Mouse (Mus musculus) MEL (cell line): ENCODE results near the gene Btbd8. TPM values are rescaled to one million over a fixed set of nuclear protein-coding genes. Genes with fewer than 3 reads are reported as not detected.

ENCODE experiments used
- DNase-seq: peaks from one replicate; pipeline ENCODE4 v3.0.0; 2011; ENCODE audit warnings: low read depth, low spot score
- H3K27ac ChIP-seq: 2 replicates; pipeline ENCODE4 v1.5.1; 2012; ENCODE audit warnings: low read depth, mild to moderate bottlenecking, control low read depth, low read length, moderate library complexity; ENCODE audit not compliant: control insufficient read depth
- H3K27me3 ChIP-seq, 2 experiments: fragments of 150-350 bp in 1 of 2; sonication (generic) in 1 of 2; 2 replicates each; pipeline ENCODE4 v1.6.1; 2012; ENCODE audit warnings: low read length in 2 of 2, mild to moderate bottlenecking in 2 of 2, improper control_type of control experiment in 1 of 2, moderate library complexity in 1 of 2; ENCODE audit not compliant: insufficient read depth in 2 of 2, control insufficient read depth in 1 of 2
- H3K36me3 ChIP-seq, 2 experiments: 2 replicates each; pipeline ENCODE4 v1.6.1; 2012 to 2014; ENCODE audit warnings: low read length in 2 of 2, improper control_type of control experiment in 1 of 2, inconsistent platforms in 1 of 2, mild to moderate bottlenecking in 1 of 2; ENCODE audit not compliant: insufficient read depth in 2 of 2, control insufficient read depth in 1 of 2
- H3K4me1 ChIP-seq, 2 experiments: fragments of 150-350 bp in 1 of 2; sonication (generic) in 1 of 2; 2 replicates each; pipeline ENCODE4 v1.6.1; 2012; ENCODE audit warnings: low read length in 2 of 2, improper control_type of control experiment in 1 of 2, mild to moderate bottlenecking in 1 of 2; ENCODE audit not compliant: insufficient read depth in 2 of 2, control insufficient read depth in 1 of 2
- H3K4me3 ChIP-seq, 2 experiments: fragments of 150-350 bp in 1 of 2; sonication (generic) in 1 of 2; 2 replicates each; pipeline ENCODE4 v1.5.1; 2012; ENCODE audit warnings: low read depth in 2 of 2, low read length in 2 of 2, mild to moderate bottlenecking in 2 of 2, moderate library complexity in 2 of 2, control low read depth in 1 of 2, improper control_type of control experiment in 1 of 2; ENCODE audit not compliant: control insufficient read depth in 1 of 2, insufficient read depth in 1 of 2
- H3K79me2 ChIP-seq: 2 replicates; pipeline ENCODE4 v1.6.1; 2012; ENCODE audit warnings: mild to moderate bottlenecking, low read length, moderate library complexity; ENCODE audit not compliant: control insufficient read depth, poor library complexity, insufficient read depth
- H3K9ac ChIP-seq: 2 replicates; pipeline ENCODE4 v1.6.1; 2012; ENCODE audit warnings: low read depth, mild to moderate bottlenecking, control low read depth, low read length, moderate library complexity; ENCODE audit not compliant: control insufficient read depth, poor library complexity, severe bottlenecking
- H3K9me3 ChIP-seq: fragments of 150-350 bp; sonication (generic); replicated peaks from 2 replicates; pipeline ENCODE4 v1.6.1; 2012; ENCODE audit warnings: mild to moderate bottlenecking, low read length, improper control_type of control experiment, moderate library complexity; ENCODE audit not compliant: insufficient read depth
- BHLHE40 ChIP-seq: IDR thresholded peaks from 2 replicates; pipeline ENCODE4 v1.6.1; 2012; ENCODE audit warnings: low read depth, mild to moderate bottlenecking, inconsistent platforms, low read length, improper control_type of control experiment, borderline replicate concordance
- CHD2 ChIP-seq: IDR thresholded peaks from 2 replicates; pipeline ENCODE4 v1.6.1; 2011; ENCODE audit warnings: low read length, improper control_type of control experiment
- E2F4 ChIP-seq: IDR thresholded peaks from 2 replicates; pipeline ENCODE4 v1.6.1; 2011; ENCODE audit warnings: low read depth, low read length, improper control_type of control experiment, borderline replicate concordance
- ELF1 ChIP-seq: IDR thresholded peaks from 2 replicates; pipeline ENCODE4 v1.6.1; 2014; ENCODE audit warnings: low read depth, mild to moderate bottlenecking, inconsistent platforms, low read length, improper control_type of control experiment, moderate library complexity
- ETS1 ChIP-seq: IDR thresholded peaks from 2 replicates; pipeline ENCODE4 v1.6.1; 2012; ENCODE audit warnings: low read depth, mild to moderate bottlenecking, inconsistent platforms, low read length, improper control_type of control experiment, moderate library complexity
- GABPA ChIP-seq: IDR thresholded peaks from 2 replicates; pipeline ENCODE4 v1.6.1; 2012; ENCODE audit warnings: low read depth, mild to moderate bottlenecking, inconsistent platforms, low read length, improper control_type of control experiment, moderate library complexity
- GATA1 ChIP-seq: IDR thresholded peaks from 2 replicates; pipeline ENCODE4 v1.6.1; 2011; ENCODE audit warnings: low read depth, low read length, improper control_type of control experiment
- HCFC1 ChIP-seq: IDR thresholded peaks from 2 replicates; pipeline ENCODE4 v1.6.1; 2012; ENCODE audit warnings: low read depth, mild to moderate bottlenecking, inconsistent platforms, low read length, improper control_type of control experiment, moderate library complexity
- MAX ChIP-seq: IDR thresholded peaks from 2 replicates; pipeline ENCODE4 v1.6.1; 2011; ENCODE audit warnings: low read length, improper control_type of control experiment
- MEF2A ChIP-seq: IDR thresholded peaks from 2 replicates; pipeline ENCODE4 v1.6.1; 2014; ENCODE audit warnings: low read depth, mild to moderate bottlenecking, inconsistent platforms, low read length, improper control_type of control experiment; ENCODE audit not compliant: poor library complexity, insufficient replicate concordance, severe bottlenecking; ENCODE audit errors: extremely low read depth
- MXI1 ChIP-seq: IDR thresholded peaks from 2 replicates; pipeline ENCODE4 v1.6.1; 2011; ENCODE audit warnings: mild to moderate bottlenecking, low read depth, low read length, improper control_type of control experiment
- MYB ChIP-seq: IDR thresholded peaks from 2 replicates; pipeline ENCODE4 v1.6.1; 2011; ENCODE audit warnings: mild to moderate bottlenecking, low read depth, low read length, improper control_type of control experiment
- MYC ChIP-seq: IDR thresholded peaks from 2 replicates; pipeline ENCODE4 v1.6.1; 2011; ENCODE audit warnings: low read depth, mild to moderate bottlenecking, low read length, improper control_type of control experiment, moderate library complexity
- NELFE ChIP-seq: IDR thresholded peaks from 2 replicates; pipeline ENCODE4 v1.6.1; 2011; ENCODE audit warnings: low read depth, low read length, improper control_type of control experiment
- POLR2A ChIP-seq, 2 experiments: IDR thresholded peaks; 2 replicates each; pipeline ENCODE4 v1.6.1; 2011 to 2012; ENCODE audit warnings: low read length in 2 of 2, mild to moderate bottlenecking in 2 of 2, control low read depth in 1 of 2, improper control_type of control experiment in 1 of 2, low read depth in 1 of 2, moderate library complexity in 1 of 2; ENCODE audit not compliant: control insufficient read depth in 1 of 2, insufficient read depth in 1 of 2, poor library complexity in 1 of 2
- POLR2AphosphoS2 ChIP-seq: IDR thresholded peaks from 2 replicates; pipeline ENCODE4 v1.6.1; 2011; ENCODE audit warnings: low read length, improper control_type of control experiment
- POLR2AphosphoS5 ChIP-seq: IDR thresholded peaks from 2 replicates; pipeline ENCODE4 v1.6.1; 2012; ENCODE audit warnings: low read depth, borderline replicate concordance, mild to moderate bottlenecking, inconsistent platforms, low read length, moderate library complexity, mixed read lengths
- SIN3A ChIP-seq: IDR thresholded peaks from 2 replicates; pipeline ENCODE4 v1.6.1; 2012; ENCODE audit warnings: low read length, improper control_type of control experiment, inconsistent platforms
- TBP ChIP-seq: IDR thresholded peaks from 2 replicates; pipeline ENCODE4 v1.8.0; 2011; ENCODE audit warnings: low read depth, low read length, improper control_type of control experiment
- TCF12 ChIP-seq: IDR thresholded peaks from 2 replicates; pipeline ENCODE4 v1.6.1; 2014; ENCODE audit warnings: low read depth, mild to moderate bottlenecking, inconsistent platforms, low read length, improper control_type of control experiment, moderate library complexity
- UBTF ChIP-seq: IDR thresholded peaks from 2 replicates; pipeline ENCODE4 v1.6.1; 2012; ENCODE audit warnings: low read depth, mild to moderate bottlenecking, inconsistent platforms, low read length, improper control_type of control experiment, moderate library complexity, borderline replicate concordance; ENCODE audit not compliant: insufficient read depth
- USF1 ChIP-seq: IDR thresholded peaks from 2 replicates; pipeline ENCODE4 v1.6.1; 2014; ENCODE audit warnings: low read depth, mild to moderate bottlenecking, inconsistent platforms, low read length, improper control_type of control experiment, moderate library complexity
- ZMIZ1 ChIP-seq: IDR thresholded peaks from 2 replicates; pipeline ENCODE4 v1.6.1; 2012; ENCODE audit warnings: low read depth, mild to moderate bottlenecking, inconsistent platforms, low read length, improper control_type of control experiment, moderate library complexity
- polyA plus RNA-seq, 2 experiments: library from polyadenylated mRNA; stranded (reverse) in 1 of 2; unstranded in 1 of 2; fragments of >175 nt in 1 of 2; fragments of >200 nt in 1 of 2; gene quantifications; 2 replicates each; pipeline versions ENCODE4 v1.2.1 to v1.2.4; 2012; ENCODE audit warnings: low replicate concordance in 2 of 2, low read depth in 1 of 2; ENCODE audit not compliant: insufficient read length in 2 of 2, insufficient read depth in 1 of 2, missing spikeins in 1 of 2
- total RNA-seq: library from RNA; depleted of rRNA; stranded (reverse); fragments of 300-350 nt; gene quantifications from 2 replicates; pipeline ENCODE4 v1.2.3, GENCODE M21; 2012

Gene Btbd8
- total and polyA plus RNA-seq, 3 experiments, result 1.6 to 2.4 TPM; not detected in 1

DNA sequence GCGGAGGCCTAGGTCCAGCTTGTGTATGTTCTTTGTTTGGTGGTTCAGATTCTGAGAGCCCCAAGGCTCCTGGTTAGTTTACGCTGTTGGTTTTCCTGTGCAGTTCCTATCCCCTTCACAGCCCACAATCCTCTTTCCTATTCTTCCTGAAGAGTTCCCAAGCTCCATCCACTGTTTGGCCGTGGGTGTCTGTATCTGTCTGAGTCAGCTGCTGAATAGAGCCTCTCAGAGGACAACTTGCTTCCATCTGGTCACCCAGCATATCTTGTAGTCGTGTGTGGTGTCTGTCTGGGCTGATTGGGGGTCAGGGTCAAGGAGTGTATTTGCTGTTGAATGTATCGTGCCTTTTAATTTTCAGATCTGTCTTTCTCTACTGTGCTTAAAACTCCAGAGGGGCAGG, 4.1 kb downstream of the Btbd8 start:
- no peaks in the 10 kb centered on the region for H3K27me3 ChIP-seq
- TF ChIP-seq TBP (no peak), E2F4 (no peak), UBTF (no peak), SIN3A (no peak), USF1 (no peak), POLR2AphosphoS5 (no peak), POLR2A (IDR thresholded peaks at IDR 0.05; ENCODE audit: control insufficient read depth in 1 of 2, insufficient read depth in 1 of 2, low read depth in 1 of 2, low read length in 2 of 2, poor library complexity in 1 of 2) (no peak), MEF2A (no peak), MYB (no peak), CHD2 (no peak), MXI1 (no peak), ETS1 (no peak), TCF12 (no peak), HCFC1 (no peak), ELF1 (no peak), BHLHE40 (no peak), GATA1 (no peak)
- H3K9ac ChIP-seq, result no peak overlapping the region
- peaks cover 3 to 9% of the 10 kb centered on the region in 2 experiments for H3K4me1 ChIP-seq
- no peak overlapping the region for H3K27ac ChIP-seq
- no peaks in the 10 kb centered on the region; the same call in 1 of the 2 replicates for H3K79me2 ChIP-seq
- no peaks in the 10 kb centered on the region for H3K9me3 ChIP-seq
- peaks cover 0 to 12% of the 10 kb centered on the region in 2 experiments; a peak in 2 of 4 replicates for H3K36me3 ChIP-seq
- DNase-seq, result no peak
- H3K4me3 ChIP-seq, result no peak overlapping the region

- H3K9ac ChIP-seq, result no peak overlapping the region
- H3K4me1 ChIP-seq, result peaks cover 0 to 2% of the 10 kb centered on the region in 2 experiments; a peak in 2 of 4 replicates
- no peaks in the 10 kb centered on the region for H3K79me2 ChIP-seq
- H3K36me3 ChIP-seq, result no peaks in the 10 kb centered on the region
- H3K9me3 ChIP-seq, result no peaks in the 10 kb centered on the region
- DNase-seq, result no peak
- no peaks in the 10 kb centered on the region for H3K27me3 ChIP-seq
- H3K27ac ChIP-seq, result no peak overlapping the region
- no peak overlapping the region for H3K4me3 ChIP-seq
- no peak for TF ChIP-seq CHD2
- TF ChIP-seq NELFE, result no peak
- no peak for TF ChIP-seq TCF12
- TF ChIP-seq ZMIZ1, result no peak
- TF ChIP-seq MYC, result no peak
- no peak for TF ChIP-seq GABPA
- no peak for TF ChIP-seq HCFC1
- no peak for TF ChIP-seq GATA1
- TF ChIP-seq UBTF, result no peak
- no peak for TF ChIP-seq USF1
- no peak for TF ChIP-seq MAX
- TF ChIP-seq POLR2AphosphoS2, result no peak
Observed at GRCm38 (mm10) chr5:107444251-107444650, 6.5 kb downstream of the Btbd8 start.
